Comparison of ENCODE assay signal across 20 mouse cellular contexts in genomic region chr4:32920863-32921262, GRCm38 (mm10). TPM values are rescaled to one million over a fixed set of nuclear protein-coding genes. Genes with fewer than 3 reads are reported as not detected.
DNase-seq lines count a peak whose midpoint lies in the region; ATAC-seq lines count a peak whose summit lies in the region.
"Had no signal": no experiment of that assay in that cellular context is flagged by ENCODE, and none has a peak within 500 bp of the region (broad histone marks: within the 10 kb centered on the region; RNA-seq: fewer than 3 reads in every experiment).

No protein-coding gene starts in this region.

- no peak overlapping the region for H3K27ac ChIP-seq in forebrain, embryonic 14.5 days (ENCODE audit: low read depth, low read length)
- H3K27ac ChIP-seq in forebrain, embryonic 11.5 days (ENCODE audit: low read depth, low read length): no peak overlapping the region
- H3K27ac ChIP-seq in neural tube, embryonic 11.5 days (ENCODE audit: low read depth, low read length): peak overlapping the region; percentile 21; the same call in 1 of the 2 replicates
- H3K27ac ChIP-seq in neural tube, embryonic 15.5 days (replicated peaks): no peak overlapping the region
- H3K27ac ChIP-seq in forebrain, embryonic 16.5 days (ENCODE audit: low read length): no peak overlapping the region
- H3K27ac ChIP-seq: embryonic facial prominence, embryonic 13.5 days; heart, embryonic 10.5 days; hindbrain, postnatal 0 days; limb, embryonic 13.5 days; liver, embryonic 14.5 days had no signal

- no peaks in the 10 kb centered on the region for H3K9me3 ChIP-seq in forebrain, embryonic 14.5 days (replicated peaks; ENCODE audit: control insufficient read depth, low read length)
- no peaks in the 10 kb centered on the region for H3K9me3 ChIP-seq in forebrain, embryonic 11.5 days (ENCODE audit: control insufficient read depth, low read length)
- no peaks in the 10 kb centered on the region for H3K9me3 ChIP-seq in neural tube, embryonic 11.5 days (ENCODE audit: control insufficient read depth, low read length)
- H3K9me3 ChIP-seq in neural tube, embryonic 15.5 days (replicated peaks): no peaks in the 10 kb centered on the region
- no peaks in the 10 kb centered on the region for H3K9me3 ChIP-seq in forebrain, embryonic 16.5 days (ENCODE audit: control insufficient read depth, low read length)
- H3K9me3 ChIP-seq: embryonic facial prominence, embryonic 13.5 days; heart, embryonic 10.5 days; limb, embryonic 13.5 days had no signal

- 55% methylated on average over 7 of the region's 7 CpGs for WGBS in forebrain, embryonic 14.5 days
- WGBS in forebrain, embryonic 11.5 days: 70% methylated on average over 7 of the region's 7 CpGs
- WGBS in neural tube, embryonic 11.5 days: 56% methylated on average over 7 of the region's 7 CpGs
- 51% methylated on average over 7 of the region's 7 CpGs for WGBS in neural tube, embryonic 15.5 days
- 55% methylated on average over 7 of the region's 7 CpGs for WGBS in forebrain, embryonic 16.5 days

- no peaks in the 10 kb centered on the region for H3K36me3 ChIP-seq in forebrain, embryonic 14.5 days (ENCODE audit: control insufficient read depth, insufficient read depth, low read length)
- no peaks in the 10 kb centered on the region for H3K36me3 ChIP-seq in forebrain, embryonic 11.5 days (ENCODE audit: control insufficient read depth, insufficient read depth, low read length)
- H3K36me3 ChIP-seq in neural tube, embryonic 11.5 days (ENCODE audit: control insufficient read depth, insufficient read depth, low read length): no peaks in the 10 kb centered on the region
- H3K36me3 ChIP-seq in neural tube, embryonic 15.5 days: no peaks in the 10 kb centered on the region
- H3K36me3 ChIP-seq in forebrain, embryonic 16.5 days (ENCODE audit: control insufficient read depth, insufficient read depth): no peaks in the 10 kb centered on the region
- H3K36me3 ChIP-seq: embryonic facial prominence, embryonic 13.5 days; heart, embryonic 10.5 days; limb, embryonic 13.5 days had no signal

- no peak for ATAC-seq in forebrain, embryonic 14.5 days
- ATAC-seq in forebrain, embryonic 11.5 days (replicated peaks; ENCODE audit: low FRiP score): no peak
- no peak for ATAC-seq in neural tube, embryonic 11.5 days (ENCODE audit: insufficient read depth, low FRiP score, low TSS enrichment)
- no peak for ATAC-seq in neural tube, embryonic 15.5 days (ENCODE audit: low FRiP score)
- no peak for ATAC-seq in forebrain, embryonic 16.5 days
- ATAC-seq: hindbrain, postnatal 0 days; intestine, postnatal 0 days had no signal

- intact Hi-C loops in left cerebral cortex, postnatal 4 days (cut with DNase I): no loop called here

- peaks cover 29% of the 10 kb centered on the region for H3K4me1 ChIP-seq in forebrain, embryonic 14.5 days (ENCODE audit: control insufficient read depth, insufficient read depth, low read length)
- peaks cover 17% of the 10 kb centered on the region; the same call in 1 of the 2 replicates for H3K4me1 ChIP-seq in forebrain, embryonic 11.5 days (replicated peaks; ENCODE audit: control insufficient read depth, insufficient read depth, low read length)
- peaks cover 33% of the 10 kb centered on the region for H3K4me1 ChIP-seq in neural tube, embryonic 11.5 days (ENCODE audit: control insufficient read depth, insufficient read depth, low read length)
- H3K4me1 ChIP-seq in neural tube, embryonic 15.5 days: peaks cover 44% of the 10 kb centered on the region
- peaks cover 42% of the 10 kb centered on the region for H3K4me1 ChIP-seq in forebrain, embryonic 16.5 days (replicated peaks; ENCODE audit: control insufficient read depth, insufficient read depth, low read length)
- H3K4me1 ChIP-seq: limb, embryonic 13.5 days had no signal

- no peak overlapping the region for H3K9ac ChIP-seq in forebrain, embryonic 14.5 days (ENCODE audit: low read length)
- H3K9ac ChIP-seq in forebrain, embryonic 11.5 days (ENCODE audit: low read length): no peak overlapping the region
- H3K9ac ChIP-seq in neural tube, embryonic 11.5 days (ENCODE audit: low read length): no peak overlapping the region
- H3K9ac ChIP-seq in neural tube, embryonic 15.5 days (replicated peaks): no peak overlapping the region
- 0 out of 2 replicates have a peak overlapping the region, but pooled peaks have one; percentile 22 for H3K9ac ChIP-seq in forebrain, embryonic 16.5 days (replicated peaks; ENCODE audit: low read depth, low read length)
- H3K9ac ChIP-seq: embryonic facial prominence, embryonic 13.5 days; limb, embryonic 13.5 days; liver, embryonic 14.5 days had no signal

- no peaks in the 10 kb centered on the region for H3K27me3 ChIP-seq in forebrain, embryonic 14.5 days (replicated peaks; ENCODE audit: control insufficient read depth, insufficient read depth, low read length)
- H3K27me3 ChIP-seq in forebrain, embryonic 11.5 days (ENCODE audit: control insufficient read depth, insufficient read depth, low read length): no peaks in the 10 kb centered on the region
- no peaks in the 10 kb centered on the region for H3K27me3 ChIP-seq in neural tube, embryonic 11.5 days (ENCODE audit: control insufficient read depth, insufficient read depth, low read length)
- H3K27me3 ChIP-seq in neural tube, embryonic 15.5 days (replicated peaks): no peaks in the 10 kb centered on the region
- H3K27me3 ChIP-seq in forebrain, embryonic 16.5 days (replicated peaks; ENCODE audit: control insufficient read depth, insufficient read depth, low read length): no peaks in the 10 kb centered on the region
- H3K27me3 ChIP-seq: embryonic facial prominence, embryonic 13.5 days; limb, embryonic 13.5 days had no signal

- DNase-seq in forebrain, embryonic 14.5 days (ENCODE audit: low spot score): no peak
- no peak for DNase-seq in forebrain, embryonic 11.5 days (ENCODE audit: low spot score)
- no peak for DNase-seq in neural tube, embryonic 11.5 days (ENCODE audit: low spot score)
- peak; percentile 19 for DNase-seq in naive thymus-derived CD4-positive, alpha-beta T cell, adult 2 months (ENCODE audit: low read depth)
- DNase-seq in left cerebral cortex, postnatal 4 days: no peak
- DNase-seq in lung, postnatal 14 days: no peak
- DNase-seq: adrenal gland, adult 8-10 months; cerebellum, adult 9-10 months; gastrocnemius, postnatal 36 days; right cerebral cortex, adult 18-20 months; thymus, postnatal 25 days had no signal

- no peak overlapping the region for H3K4me3 ChIP-seq in forebrain, embryonic 14.5 days (ENCODE audit: low read depth, low read length)
- H3K4me3 ChIP-seq in forebrain, embryonic 11.5 days (ENCODE audit: low read depth, low read length): no peak overlapping the region
- no peak overlapping the region for H3K4me3 ChIP-seq in neural tube, embryonic 11.5 days (ENCODE audit: low read depth, low read length)
- H3K4me3 ChIP-seq in neural tube, embryonic 15.5 days (replicated peaks): no peak overlapping the region
- 0 out of 2 replicates have a peak overlapping the region, but pooled peaks have one; percentile 5 for H3K4me3 ChIP-seq in forebrain, embryonic 16.5 days (replicated peaks; ENCODE audit: low read length)
- H3K4me3 ChIP-seq: embryonic facial prominence, embryonic 13.5 days; heart, embryonic 10.5 days; limb, embryonic 13.5 days; myocyte had no signal

- H3K4me2 ChIP-seq in forebrain, embryonic 14.5 days (ENCODE audit: low read length): peak overlapping the region; percentile 33; the same call in 1 of the 2 replicates
- H3K4me2 ChIP-seq in forebrain, embryonic 11.5 days (ENCODE audit: low read depth, low read length, severe bottlenecking): no peak overlapping the region
- peak overlapping the region; percentile 9; the same call in 1 of the 2 replicates for H3K4me2 ChIP-seq in neural tube, embryonic 11.5 days (ENCODE audit: low read depth)
- no peak overlapping the region for H3K4me2 ChIP-seq in neural tube, embryonic 15.5 days
- H3K4me2 ChIP-seq in forebrain, embryonic 16.5 days (ENCODE audit: low read length): peak overlapping the region; percentile 28
- H3K4me2 ChIP-seq: embryonic facial prominence, embryonic 13.5 days; limb, embryonic 13.5 days had no signal

RNA-seq across cellular contexts. Expression of gene Ankrd6, which starts 29.8 kb away (rescaled TPM):
- polyA plus RNA-seq in forebrain, embryonic 14.5 days (2014; fragmentation: Nextera tagmentation; extraction: Ambion mirVana): 32.7 and 33.5 TPM in 2 replicates
- 16.2 and 16.8 TPM in 2 replicates for polyA plus RNA-seq in forebrain, embryonic 11.5 days (2014; fragmentation: Nextera tagmentation; extraction: Ambion mirVana)
- 28.1 and 31.3 TPM in 2 replicates for polyA plus RNA-seq in neural tube, embryonic 11.5 days (2014; fragmentation: Nextera tagmentation; extraction: Ambion mirVana)
- polyA plus RNA-seq in neural tube, embryonic 15.5 days (2015; fragmentation: Nextera tagmentation; extraction: Ambion mirVana): 21.0 and 23.7 TPM in 2 replicates
- polyA plus RNA-seq in forebrain, embryonic 16.5 days (2015; fragmentation: Nextera tagmentation; extraction: Ambion mirVana): 37.0 and 40.1 TPM in 2 replicates
- 10 to 100 TPM; 29.7 to 32.8 TPM for total RNA-seq in left cerebral cortex, postnatal 4 days (2021)

Comparison
In these comparisons a context has a peak if more than half of its experiments do, and no peak if none do; other contexts are left out.
1. H3K4me2 ChIP-seq: peak in forebrain, embryonic 14.5 days (single experiment), neural tube, embryonic 11.5 days (single experiment) and forebrain, embryonic 16.5 days (single experiment); none in forebrain, embryonic 11.5 days (single experiment) and neural tube, embryonic 15.5 days (single experiment).